Mouse (Mus musculus) kidney, adult 10 weeks (tissue): Measurements from ENCODE around the gene Olfr502. TPM values are rescaled to one million over a fixed set of nuclear protein-coding genes. Genes with fewer than 3 reads are reported as not detected.

Experiments
- polyA plus RNA-seq: library from polyadenylated mRNA; stranded (reverse); fragments of 350-450 nt; fragmentation: Illumina TruSeq; extraction: RNeasy Lipid Tissue Mini Kit (QIAGEN cat#74804); gene quantifications from one replicate; pipeline ENCODE4 v1.2.3, GENCODE M21; 2014; ENCODE audit warnings: low read depth, low replicate concordance

Olfr502 gene
- not detected for polyA plus RNA-seq

GRCm38 (mm10) chr7:108524965-108525364 lies at the start of gene Olfr502:
Gene Olfr502 (minus strand): TSS chr7:108525065.

GRCm38 (mm10) chr7:108565693-108566092 lies 40.8 kb upstream of the Olfr502 start, which contains the start of gene Olfr504:
Gene Olfr504 (minus strand): TSS chr7:108565793.

GRCm38 (mm10) chr7:108544227-108544626 lies 19.4 kb upstream of the Olfr502 start, which contains the start of gene Olfr503:
Gene Olfr503 (plus strand): TSS chr7:108544527.

Other genes with a start within 250 kb of the Olfr502 start
- gene Olfr490, start 236.1 kb downstream of the Olfr502 start, polyA plus RNA-seq, result not detected
- not detected for gene Olfr491, start 211.6 kb downstream of the Olfr502 start, polyA plus RNA-seq
- not detected for gene Olfr492, start 201.4 kb downstream of the Olfr502 start, polyA plus RNA-seq
- gene Olfr493, start 178.1 kb downstream of the Olfr502 start, polyA plus RNA-seq, result not detected
- not detected for gene Olfr494, start 159.7 kb downstream of the Olfr502 start, polyA plus RNA-seq
- gene Olfr495, start 131.9 kb downstream of the Olfr502 start, polyA plus RNA-seq, result not detected
- not detected for gene Olfr497, start 104.6 kb downstream of the Olfr502 start, polyA plus RNA-seq
- not detected for gene Olfr498, start 59.7 kb downstream of the Olfr502 start, polyA plus RNA-seq
- gene Olfr503, start 19.5 kb upstream of the Olfr502 start, polyA plus RNA-seq, result not detected
- not detected for gene Olfr504, start 40.7 kb upstream of the Olfr502 start, polyA plus RNA-seq
- not detected for gene Olfr506, start 85.7 kb upstream of the Olfr502 start, polyA plus RNA-seq
- not detected for gene Olfr507, start 96.7 kb upstream of the Olfr502 start, polyA plus RNA-seq
- not detected for gene Olfr508, start 104.9 kb upstream of the Olfr502 start, polyA plus RNA-seq
- not detected for gene Olfr509, start 126.8 kb upstream of the Olfr502 start, polyA plus RNA-seq
- not detected for gene Olfr510, start 141.4 kb upstream of the Olfr502 start, polyA plus RNA-seq
- not detected for gene Olfr512, start 188.3 kb upstream of the Olfr502 start, polyA plus RNA-seq
- gene Olfr513, start 225.9 kb upstream of the Olfr502 start, polyA plus RNA-seq, result not detected